Mouse (Mus musculus): ENCODE measurements around the gene Txndc2. TPM values are rescaled to one million over a fixed set of nuclear protein-coding genes. Genes with fewer than 3 reads are reported as not detected.

The Txndc2 gene
- polyA plus RNA-seq, 1 experiment: not detected

DNA sequence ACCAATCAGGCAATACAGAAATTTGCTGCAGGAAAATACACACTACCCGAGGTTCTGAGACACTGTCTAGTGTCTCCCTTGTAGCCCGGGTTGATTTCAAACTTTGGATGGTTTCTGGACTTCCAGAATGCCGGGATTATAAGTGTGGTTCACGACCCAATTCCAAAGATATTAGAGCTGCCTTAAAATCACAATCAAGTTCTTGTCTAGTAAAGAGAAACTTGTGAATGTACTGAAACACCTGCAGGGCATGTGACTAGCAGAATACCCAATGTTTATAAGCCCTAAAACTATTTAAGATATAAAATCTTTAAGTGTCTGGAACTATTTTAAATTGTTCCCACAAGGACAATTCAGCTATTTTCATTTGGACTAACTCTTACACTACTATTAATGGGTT is 30.2 kb downstream of the Txndc2 start:
- WGBS: 9% methylated on average over 4 of the region's 4 CpGs
- Histone ChIP-seq H3K27me3 (ENCODE audit: control insufficient read depth, insufficient read depth, low read length) (no peaks in the 10 kb centered on the region), H3K4me1 (replicated peaks; ENCODE audit: control insufficient read depth, insufficient read depth, low read length) (peaks cover 6% of the 10 kb centered on the region), H3K36me3 (ENCODE audit: control insufficient read depth, insufficient read depth, low read length) (no peaks in the 10 kb centered on the region), H3K4me3 (ENCODE audit: control insufficient read depth, insufficient read depth, low read length) (no peak overlapping the region), H3K27ac (ENCODE audit: control insufficient read depth, insufficient read depth, low read length) (no peak overlapping the region)
- no peak for TF ChIP-seq CTCF (IDR thresholded peaks at IDR 0.05; ENCODE audit: borderline replicate concordance, control insufficient read depth, extremely low read depth, insufficient read depth, low read length, poor library complexity)
- TF ChIP-seq POLR2A (IDR thresholded peaks at IDR 0.05; ENCODE audit: control insufficient read depth, extremely low read depth, insufficient read depth, low read length, poor library complexity): no peak
- no peak for DNase-seq

DNA sequence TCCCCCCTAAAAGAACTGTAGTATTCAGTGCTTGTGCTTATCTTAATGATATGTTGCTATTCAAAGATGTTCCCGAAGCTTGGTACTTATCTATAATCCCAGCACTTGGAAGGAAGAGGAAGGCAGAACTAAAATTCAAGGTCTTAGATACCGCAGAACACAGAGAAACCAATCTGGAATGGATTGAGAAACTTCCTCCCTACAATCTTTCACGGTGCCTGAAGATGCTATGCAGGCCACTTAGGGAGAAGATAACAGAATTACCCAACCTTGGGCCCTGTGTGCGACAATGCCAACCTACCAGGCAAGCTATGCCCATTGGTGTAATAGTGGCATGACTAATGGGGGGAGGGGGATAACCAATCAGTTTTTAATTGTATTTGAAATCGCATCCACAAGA is 33.2 kb downstream of the Txndc2 start:
- TF ChIP-seq CTCF (IDR thresholded peaks at IDR 0.05; ENCODE audit: borderline replicate concordance, control insufficient read depth, extremely low read depth, insufficient read depth, low read length, poor library complexity) (no peak), POLR2A (IDR thresholded peaks at IDR 0.05; ENCODE audit: control insufficient read depth, extremely low read depth, insufficient read depth, low read length, poor library complexity) (no peak)
- Histone ChIP-seq H3K27me3 (ENCODE audit: control insufficient read depth, insufficient read depth, low read length) (no peaks in the 10 kb centered on the region), H3K27ac (ENCODE audit: control insufficient read depth, insufficient read depth, low read length) (no peak overlapping the region), H3K36me3 (ENCODE audit: control insufficient read depth, insufficient read depth, low read length) (no peaks in the 10 kb centered on the region), H3K4me3 (ENCODE audit: control insufficient read depth, insufficient read depth, low read length) (no peak overlapping the region), H3K4me1 (replicated peaks; ENCODE audit: control insufficient read depth, insufficient read depth, low read length) (peaks cover 6% of the 10 kb centered on the region)
- DNase-seq: no peak
- 72% methylated on average over 5 of the region's 5 CpGs for WGBS

DNA sequence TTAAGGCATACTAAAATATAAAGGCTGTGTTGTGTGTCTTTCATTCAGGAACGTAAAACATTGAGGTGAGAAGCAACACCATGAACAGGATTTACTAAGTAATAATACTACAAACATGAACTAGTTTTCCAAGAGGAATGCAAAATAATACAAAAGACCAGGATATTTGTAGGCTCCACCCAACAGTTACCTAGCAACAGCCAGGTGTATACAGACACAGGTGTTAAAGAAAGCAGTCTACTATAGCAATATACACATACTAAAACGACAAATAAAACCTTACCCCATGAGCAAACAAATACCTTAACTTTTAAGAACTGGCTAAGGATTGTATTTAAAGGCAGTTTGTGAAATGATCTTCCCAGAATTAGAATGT is 33.7 kb downstream of the Txndc2 start:
- Histone ChIP-seq H3K4me3 (ENCODE audit: control insufficient read depth, insufficient read depth, low read length) (no peak overlapping the region), H3K4me1 (replicated peaks; ENCODE audit: control insufficient read depth, insufficient read depth, low read length) (peaks cover 6% of the 10 kb centered on the region), H3K27me3 (ENCODE audit: control insufficient read depth, insufficient read depth, low read length) (no peaks in the 10 kb centered on the region), H3K36me3 (ENCODE audit: control insufficient read depth, insufficient read depth, low read length) (no peaks in the 10 kb centered on the region), H3K27ac (ENCODE audit: control insufficient read depth, insufficient read depth, low read length) (no peak overlapping the region)
- 84% methylated on average over 2 of the region's 2 CpGs for WGBS
- no peak for DNase-seq
- no peak for TF ChIP-seq CTCF (IDR thresholded peaks at IDR 0.05; ENCODE audit: borderline replicate concordance, control insufficient read depth, extremely low read depth, insufficient read depth, low read length, poor library complexity)

DNA sequence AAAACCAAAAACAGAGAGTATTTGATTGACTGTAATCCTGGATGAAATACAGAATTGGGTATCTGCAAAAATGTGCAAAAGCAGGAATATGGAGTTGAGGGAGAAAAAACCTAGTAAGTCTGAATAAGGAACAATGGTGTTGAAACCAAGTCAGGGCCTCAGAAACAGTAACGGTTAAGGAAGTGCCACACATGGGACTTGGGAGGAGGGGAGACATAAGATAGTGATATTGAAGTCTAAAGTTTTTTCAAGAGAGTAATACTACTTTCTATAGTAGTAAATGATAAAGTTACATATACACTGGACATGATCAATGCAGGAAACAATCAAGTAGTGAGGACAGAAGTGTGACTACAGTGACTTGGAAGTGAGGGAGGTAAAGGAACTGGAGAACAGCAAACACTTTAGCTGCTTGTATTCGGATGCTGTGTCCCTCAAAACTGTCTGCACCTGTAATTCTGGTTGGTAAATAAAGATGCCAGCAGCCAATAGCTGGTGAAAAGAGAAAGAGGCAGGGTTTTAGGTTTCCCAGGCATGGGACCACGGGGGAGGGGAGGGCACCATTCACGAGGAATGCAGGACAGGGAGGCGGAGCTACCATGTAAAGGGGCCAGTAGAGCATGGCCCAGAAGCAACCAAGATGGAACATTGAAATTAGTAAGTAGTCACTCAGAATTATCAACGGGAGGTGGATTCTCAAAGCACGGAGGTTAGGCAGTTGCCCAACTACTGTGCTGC is 34.2 kb downstream of the Txndc2 start:
- WGBS: 56% methylated on average over 7 of the region's 7 CpGs
- Histone ChIP-seq H3K36me3 (ENCODE audit: control insufficient read depth, insufficient read depth, low read length) (no peaks in the 10 kb centered on the region), H3K27me3 (ENCODE audit: control insufficient read depth, insufficient read depth, low read length) (no peaks in the 10 kb centered on the region), H3K27ac (ENCODE audit: control insufficient read depth, insufficient read depth, low read length) (no peak overlapping the region), H3K4me1 (replicated peaks; ENCODE audit: control insufficient read depth, insufficient read depth, low read length) (peaks cover 6% of the 10 kb centered on the region), H3K4me3 (ENCODE audit: control insufficient read depth, insufficient read depth, low read length) (no peak overlapping the region)
- no peak for TF ChIP-seq CTCF (IDR thresholded peaks at IDR 0.05; ENCODE audit: borderline replicate concordance, control insufficient read depth, extremely low read depth, insufficient read depth, low read length, poor library complexity)
- TF ChIP-seq POLR2A (IDR thresholded peaks at IDR 0.05; ENCODE audit: control insufficient read depth, extremely low read depth, insufficient read depth, low read length, poor library complexity): no peak
- DNase-seq: no peak

DNA sequence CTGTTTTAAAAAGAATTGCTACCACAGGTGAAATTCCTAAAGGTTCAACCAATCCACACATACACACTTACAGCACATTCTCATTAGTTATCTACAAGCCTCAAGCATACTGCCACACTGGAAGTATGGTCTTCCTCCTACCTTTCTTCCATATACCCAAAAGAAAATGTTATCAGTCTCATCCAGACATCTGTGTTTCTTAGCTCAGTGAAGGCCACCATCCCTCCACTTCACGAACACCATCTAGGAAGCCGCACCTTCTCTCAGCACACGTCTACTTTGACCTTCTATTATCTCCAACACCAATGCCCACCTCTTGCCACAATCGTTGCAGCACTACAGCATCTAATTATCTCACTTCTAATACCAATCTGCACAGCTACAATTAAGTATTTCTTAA is 36.0 kb downstream of the Txndc2 start:
- 86% methylated on average over 4 of the region's 4 CpGs for WGBS
- no peak for DNase-seq
- Histone ChIP-seq H3K27ac (ENCODE audit: control insufficient read depth, insufficient read depth, low read length) (no peak overlapping the region), H3K4me1 (replicated peaks; ENCODE audit: control insufficient read depth, insufficient read depth, low read length) (peaks cover 6% of the 10 kb centered on the region), H3K36me3 (ENCODE audit: control insufficient read depth, insufficient read depth, low read length) (no peaks in the 10 kb centered on the region), H3K4me3 (ENCODE audit: control insufficient read depth, insufficient read depth, low read length) (no peak overlapping the region), H3K27me3 (ENCODE audit: control insufficient read depth, insufficient read depth, low read length) (no peaks in the 10 kb centered on the region)
- TF ChIP-seq CTCF (IDR thresholded peaks at IDR 0.05; ENCODE audit: borderline replicate concordance, control insufficient read depth, extremely low read depth, insufficient read depth, low read length, poor library complexity) (no peak), POLR2A (IDR thresholded peaks at IDR 0.05; ENCODE audit: control insufficient read depth, extremely low read depth, insufficient read depth, low read length, poor library complexity) (no peak)

DNA sequence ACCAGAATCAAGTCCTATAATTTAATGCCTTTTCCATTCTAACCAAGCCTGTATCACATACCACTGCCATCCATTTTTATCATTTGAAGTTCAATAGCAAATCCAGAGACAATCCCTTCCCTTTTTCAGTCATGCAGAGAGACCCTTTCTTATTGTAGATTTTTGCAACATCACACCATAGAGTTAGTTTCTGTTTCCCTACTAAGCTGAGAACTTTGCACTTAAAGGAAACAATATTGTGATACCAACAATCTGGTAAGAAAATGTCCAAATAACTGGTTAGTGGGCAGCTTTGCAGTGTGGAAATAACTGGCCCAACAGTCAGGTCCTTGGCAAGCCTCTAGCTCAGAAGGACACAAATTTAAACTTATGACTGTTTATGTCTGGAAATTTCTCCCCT is 37.1 kb downstream of the Txndc2 start:
- H3K27ac ChIP-seq (ENCODE audit: control insufficient read depth, insufficient read depth, low read length): no peak overlapping the region
- TF ChIP-seq CTCF (IDR thresholded peaks at IDR 0.05; ENCODE audit: borderline replicate concordance, control insufficient read depth, extremely low read depth, insufficient read depth, low read length, poor library complexity) (no peak), POLR2A (IDR thresholded peaks at IDR 0.05; ENCODE audit: control insufficient read depth, extremely low read depth, insufficient read depth, low read length, poor library complexity) (no peak)
- no peaks in the 10 kb centered on the region for H3K27me3 ChIP-seq (ENCODE audit: control insufficient read depth, insufficient read depth, low read length)
- no peaks in the 10 kb centered on the region for H3K36me3 ChIP-seq (ENCODE audit: control insufficient read depth, insufficient read depth, low read length)
- DNase-seq: no peak
- H3K4me1 ChIP-seq (replicated peaks; ENCODE audit: control insufficient read depth, insufficient read depth, low read length): peaks cover 6% of the 10 kb centered on the region
- no peak overlapping the region for H3K4me3 ChIP-seq (ENCODE audit: control insufficient read depth, insufficient read depth, low read length)

DNA sequence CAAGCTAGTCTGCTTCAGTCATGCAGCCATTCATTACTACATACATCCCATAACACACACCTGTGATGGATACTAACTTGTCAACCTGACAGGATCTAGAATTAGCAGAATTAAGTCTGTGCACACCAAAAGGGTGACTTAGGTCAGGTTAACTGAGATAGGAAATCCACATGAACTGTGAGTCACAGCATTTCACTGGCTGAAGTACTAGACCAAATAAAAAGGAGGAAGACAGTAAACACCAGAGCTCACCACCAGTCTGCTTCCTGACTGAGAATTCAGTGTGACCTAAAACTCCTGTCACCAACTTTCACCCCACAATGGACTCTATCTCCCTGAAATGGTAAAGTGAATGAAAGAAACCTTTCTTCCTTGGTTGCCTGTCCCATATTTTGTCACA is 37.7 kb downstream of the Txndc2 start:
- DNase-seq: no peak
- Histone ChIP-seq H3K4me1 (replicated peaks; ENCODE audit: control insufficient read depth, insufficient read depth, low read length) (peaks cover 6% of the 10 kb centered on the region), H3K27me3 (ENCODE audit: control insufficient read depth, insufficient read depth, low read length) (no peaks in the 10 kb centered on the region), H3K36me3 (ENCODE audit: control insufficient read depth, insufficient read depth, low read length) (no peaks in the 10 kb centered on the region), H3K4me3 (ENCODE audit: control insufficient read depth, insufficient read depth, low read length) (no peak overlapping the region), H3K27ac (ENCODE audit: control insufficient read depth, insufficient read depth, low read length) (no peak overlapping the region)
- TF ChIP-seq POLR2A (IDR thresholded peaks at IDR 0.05; ENCODE audit: control insufficient read depth, extremely low read depth, insufficient read depth, low read length, poor library complexity) (no peak), CTCF (IDR thresholded peaks at IDR 0.05; ENCODE audit: borderline replicate concordance, control insufficient read depth, extremely low read depth, insufficient read depth, low read length, poor library complexity) (no peak)

Measured in thymus, adult 2 months (tissue).